Mouse (Mus musculus): ENCODE data around the gene Atp5s. TPM values are rescaled to one million over a fixed set of nuclear protein-coding genes. Genes with fewer than 3 reads are reported as not detected.

Atp5s gene
- total RNA-seq (2021) = 10 to 100 TPM; 18.6 TPM
- long read RNA-seq, experiment 1, transcript Atp5s-201 (5 exons, 1,485 nt) = major isoform, 8 of 20 reads
- long read RNA-seq, experiment 1, partial matches to known transcripts = 4 of 20 reads
- long read RNA-seq, experiment 1, other reads (novel, unspliced or antisense) = 6 of 20 reads
- long read RNA-seq, experiment 2, transcript Atp5s-201 (5 exons, 1,485 nt) = major isoform, 10 of 19 reads
- long read RNA-seq, experiment 2, partial matches to known transcripts = 4 of 19 reads
- long read RNA-seq, experiment 2, other reads (novel, unspliced or antisense) = 3 of 19 reads

- DNase-seq (ENCODE audit: low spot score in 2 of 2) = peak; percentile 90 to 94
Measured at GRCm38 (mm10) chr12:69724711-69725460, at the start of gene Atp5s, which contains the start of gene L2hgdh. Gene Atp5s (plus strand): TSS chr12:69724950. Gene L2hgdh (minus strand): TSS chr12:69724873.

GRCm38 (mm10) chr12:69676157-69676556 lies 48.6 kb upstream of the Atp5s start:
- DNase-seq (ENCODE audit: low spot score in 2 of 2) = no peak

GRCm38 (mm10) chr12:69680635-69681565 lies 43.9 kb upstream of the Atp5s start:
- DNase-seq (ENCODE audit: low spot score in 2 of 2) = peak; percentile 18 to 23

GRCm38 (mm10) chr12:69681566-69682061 lies 43.1 kb upstream of the Atp5s start, which contains the start of gene Sos2:
Gene Sos2 (minus strand): TSS chr12:69681852.
- DNase-seq (ENCODE audit: low spot score in 2 of 2) = peak; percentile 23 to 31

GRCm38 (mm10) chr12:69682065-69682787 lies 42.5 kb upstream of the Atp5s start:
- DNase-seq (ENCODE audit: low spot score in 2 of 2) = peak; percentile 73 to 80

- no peak for DNase-seq (ENCODE audit: low spot score in 2 of 2)
Measured at GRCm38 (mm10) chr12:69682788-69683419, 41.8 kb upstream of the Atp5s start.

- peak; percentile 38 to 68 for DNase-seq (ENCODE audit: low spot score in 2 of 2)
Measured at GRCm38 (mm10) chr12:69683537-69683936, 41.2 kb upstream of the Atp5s start.

- DNase-seq (ENCODE audit: low spot score in 2 of 2) = no peak
Measured at GRCm38 (mm10) chr12:69688368-69688767, 36.4 kb upstream of the Atp5s start.

- no peak for DNase-seq (ENCODE audit: low spot score in 2 of 2)
Measured at GRCm38 (mm10) chr12:69689094-69689493, 35.7 kb upstream of the Atp5s start.

GRCm38 (mm10) chr12:69690714-69691113 lies 34.0 kb upstream of the Atp5s start:
- no peak for DNase-seq (ENCODE audit: low spot score in 2 of 2)

GRCm38 (mm10) chr12:69693471-69693870 lies 31.3 kb upstream of the Atp5s start:
- DNase-seq (ENCODE audit: low spot score in 2 of 2) = no peak

- DNase-seq (ENCODE audit: low spot score in 2 of 2) = peak in 1 of 2 experiments; percentile 28
Measured at GRCm38 (mm10) chr12:69696746-69697145, 28.0 kb upstream of the Atp5s start.

GRCm38 (mm10) chr12:69698352-69698751 lies 26.4 kb upstream of the Atp5s start:
- no peak for DNase-seq (ENCODE audit: low spot score in 2 of 2)

GRCm38 (mm10) chr12:69704799-69705458 lies 19.8 kb upstream of the Atp5s start:
- no peak for DNase-seq (ENCODE audit: low spot score in 2 of 2)

- no peak for DNase-seq (ENCODE audit: low spot score in 2 of 2)
Measured at GRCm38 (mm10) chr12:69713628-69714027, 11.1 kb upstream of the Atp5s start.

- no peak for DNase-seq (ENCODE audit: low spot score in 2 of 2)
Measured at GRCm38 (mm10) chr12:69722857-69723256, 1.9 kb upstream of the Atp5s start.

- no peak for DNase-seq (ENCODE audit: low spot score in 2 of 2)
Measured at GRCm38 (mm10) chr12:69723376-69723775, 1.4 kb upstream of the Atp5s start.

GRCm38 (mm10) chr12:69724018-69724710 lies 586 bp upstream of the Atp5s start:
- no peak for DNase-seq (ENCODE audit: low spot score in 2 of 2)

- no peak for DNase-seq (ENCODE audit: low spot score in 2 of 2)
Measured at GRCm38 (mm10) chr12:69729246-69729645, 4.5 kb downstream of the Atp5s start.
